Mouse (Mus musculus): ENCODE results near the gene Hs2st1.

DNA sequence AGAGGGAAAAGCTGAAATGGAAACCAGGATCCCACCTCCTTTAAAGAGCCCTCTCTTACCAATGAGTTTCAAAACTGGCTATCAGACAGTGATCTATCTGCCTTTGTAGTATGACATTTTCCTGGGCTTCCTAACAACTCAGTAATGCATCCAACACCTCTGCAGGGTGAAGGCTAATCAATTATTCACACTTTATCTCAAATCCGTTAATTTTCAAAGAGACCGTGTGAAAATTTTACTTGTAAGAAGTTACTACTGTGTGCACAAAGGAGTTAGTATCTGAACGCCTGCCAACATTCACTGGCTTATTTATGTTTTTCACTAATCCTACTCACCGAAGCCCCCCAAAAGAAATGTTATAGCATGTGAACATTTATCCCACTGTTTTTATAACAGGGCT, 24.1 kb downstream of the Hs2st1 start:
- TF ChIP-seq CTCF (IDR thresholded peaks at IDR 0.05; ENCODE audit: low read depth, low read length) (no peak), POLR2A (IDR thresholded peaks at IDR 0.05; ENCODE audit: extremely low read depth, insufficient read depth, low read length) (no peak)
